Mouse (Mus musculus): ENCODE measurements at regions not wholly inside any gene's neighbourhood (a gene's known extent, or its start where the extent isn't known, plus 50 kb on each side); places are given as distances from the start of the nearest gene placed in this dataset.

DNA sequence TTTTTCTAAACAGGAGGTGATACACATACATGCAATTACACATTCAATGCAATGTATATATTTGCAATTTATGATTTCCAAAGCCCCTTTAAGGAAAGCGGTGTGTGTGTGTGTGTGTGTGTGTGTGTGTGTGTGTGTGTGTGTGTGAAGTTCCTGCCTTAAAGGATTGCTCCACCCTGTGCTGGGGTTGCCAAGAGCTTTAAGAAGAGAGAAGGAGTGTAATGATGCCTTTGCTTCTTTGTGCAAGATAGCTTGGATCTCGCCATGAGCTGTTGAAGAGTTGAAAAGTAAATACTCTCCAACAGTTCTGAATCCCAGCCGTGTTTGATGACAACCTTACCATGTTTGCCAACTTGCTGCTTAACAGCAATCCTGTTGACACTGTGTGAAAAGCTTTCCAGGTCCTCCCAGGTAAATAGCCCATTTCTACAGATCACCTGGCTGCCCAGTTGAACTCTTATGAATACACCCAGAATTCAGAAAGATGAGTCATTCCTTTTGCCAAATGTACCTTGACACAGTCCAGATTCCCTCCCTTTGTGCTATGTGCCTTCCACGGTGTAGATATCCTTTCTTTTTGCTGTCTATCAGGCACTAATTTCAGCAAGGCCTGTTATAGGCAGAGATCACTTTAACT is 216.3 kb downstream of the Ikzf2 start:
- WGBS: 88% methylated on average over 4 of the region's 4 CpGs
- Histone ChIP-seq H3K9ac (no peak overlapping the region), H3K4me1 (peaks cover 6% of the 10 kb centered on the region; the same call in 1 of the 2 replicates), H3K27me3 (no peaks in the 10 kb centered on the region), H3K36me3 (replicated peaks) (no peaks in the 10 kb centered on the region), H3K4me3 (replicated peaks) (no peak overlapping the region), H3K27ac (no peak overlapping the region), H3K4me2 (no peak overlapping the region), H3K9me3 (no peaks in the 10 kb centered on the region)
- ATAC-seq (ENCODE audit: low FRiP score): no peak

GRCm38 (mm10) chr1:69469158-69469901 is 217.7 kb downstream of the Ikzf2 start:
- Histone ChIP-seq H3K9ac (no peak overlapping the region), H3K4me2 (no peak overlapping the region), H3K27ac (no peak overlapping the region), H3K9me3 (no peaks in the 10 kb centered on the region), H3K27me3 (no peaks in the 10 kb centered on the region), H3K4me3 (replicated peaks) (no peak overlapping the region), H3K4me1 (peaks cover 6% of the 10 kb centered on the region; the same call in 1 of the 2 replicates), H3K36me3 (replicated peaks) (no peaks in the 10 kb centered on the region)
- 92% methylated on average over 8 of the region's 8 CpGs for WGBS
- ATAC-seq (ENCODE audit: low FRiP score): no peak

DNA sequence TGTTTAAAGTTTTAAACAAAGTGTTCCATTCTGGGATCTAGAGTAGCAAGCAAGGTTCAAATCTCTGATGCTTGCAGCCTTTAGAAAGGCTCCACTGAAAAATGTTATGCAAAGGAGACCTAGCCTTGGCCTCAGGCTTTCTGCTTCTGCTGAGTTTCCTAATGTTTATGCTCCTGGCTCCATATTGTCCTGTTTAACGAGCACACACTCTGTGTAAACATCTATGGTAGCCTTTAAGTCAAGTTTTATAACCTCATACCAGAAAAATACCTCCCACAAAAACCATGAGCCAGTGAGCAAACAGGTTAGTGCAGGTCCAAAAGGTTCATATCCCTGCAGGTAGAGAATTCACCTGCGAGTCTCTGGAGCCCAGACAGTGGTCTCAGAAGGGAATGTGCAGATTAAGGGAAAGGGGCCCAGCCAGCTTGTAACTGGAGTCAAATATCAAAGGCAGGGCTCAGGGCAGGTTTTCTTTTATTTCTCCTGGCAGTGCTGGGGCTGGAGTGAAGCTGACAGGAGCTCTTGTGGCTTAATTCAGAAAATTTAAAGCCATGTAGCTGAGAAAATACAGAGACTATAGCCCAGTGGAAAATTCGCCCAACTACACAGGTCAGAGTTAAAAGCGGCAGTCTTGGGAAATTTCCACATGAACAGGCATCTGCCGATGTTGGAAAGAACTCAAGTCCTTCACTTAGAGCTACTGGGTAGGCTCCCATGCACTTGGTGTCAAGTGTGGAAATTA is 220.3 kb downstream of the Ikzf2 start:
- no peaks in the 10 kb centered on the region for H3K9me3 ChIP-seq
- ATAC-seq (ENCODE audit: low FRiP score): no peak

DNA sequence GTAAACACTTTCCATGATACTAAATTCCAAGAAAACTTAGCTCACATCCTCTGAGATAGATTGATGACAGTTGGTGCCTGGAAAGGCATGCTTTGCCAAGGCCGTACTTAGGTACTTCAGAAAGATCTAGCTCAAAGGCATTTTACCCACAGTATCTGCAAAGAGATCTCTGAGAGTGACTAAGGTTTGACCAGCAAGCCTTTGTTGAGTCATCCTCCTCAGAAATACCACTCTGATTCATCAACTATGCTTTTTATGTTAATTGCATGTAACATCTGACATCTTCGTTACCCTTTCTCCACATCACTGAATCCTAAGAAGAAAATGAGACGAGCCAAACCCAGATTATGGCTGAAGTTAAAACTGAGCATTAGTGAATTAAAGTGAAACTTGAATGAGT is 225.9 kb downstream of the Ikzf2 start:
- H3K4me2 ChIP-seq: no peak overlapping the region
- no peak overlapping the region for H3K4me3 ChIP-seq (replicated peaks)
- no peaks in the 10 kb centered on the region for H3K4me1 ChIP-seq
- 80% methylated on average over 3 of the region's 3 CpGs for WGBS
- no peaks in the 10 kb centered on the region for H3K27me3 ChIP-seq
- H3K9ac ChIP-seq: no peak overlapping the region
- no peaks in the 10 kb centered on the region for H3K9me3 ChIP-seq
- H3K36me3 ChIP-seq (replicated peaks): no peaks in the 10 kb centered on the region
- H3K27ac ChIP-seq: no peak overlapping the region
- ATAC-seq (ENCODE audit: low FRiP score): no peak

More for the DNA sequence above, 220.3 kb downstream of the Ikzf2 start:
- H3K27ac ChIP-seq: no peak overlapping the region
- no peaks in the 10 kb centered on the region for H3K36me3 ChIP-seq (replicated peaks)
- H3K9ac ChIP-seq: no peak overlapping the region
- 12% methylated on average over 5 of the region's 5 CpGs for WGBS
- H3K27me3 ChIP-seq: no peaks in the 10 kb centered on the region
- H3K4me3 ChIP-seq (replicated peaks): no peak overlapping the region
- peaks cover 6% of the 10 kb centered on the region; the same call in 1 of the 2 replicates for H3K4me1 ChIP-seq
- no peak overlapping the region for H3K4me2 ChIP-seq

DNA sequence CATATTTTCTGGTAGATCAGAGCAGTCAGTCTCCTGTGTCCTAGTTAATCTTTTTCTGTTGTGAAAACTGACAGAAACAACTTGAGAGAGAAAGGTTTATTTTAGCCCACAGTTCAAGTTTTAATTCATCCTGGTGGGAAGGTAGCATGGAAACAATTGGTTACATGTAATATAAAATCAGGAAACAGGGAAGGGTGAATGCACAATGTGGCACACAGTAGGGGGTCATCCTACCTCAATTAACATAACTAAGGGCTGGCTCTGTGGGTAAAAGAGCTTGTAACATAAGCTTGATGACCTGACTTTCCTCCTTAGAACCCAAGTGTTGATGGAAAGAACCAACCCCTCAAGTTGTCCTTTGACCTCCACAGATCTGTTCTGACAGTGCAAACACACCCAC is 227.1 kb downstream of the Ikzf2 start:
- Histone ChIP-seq H3K9me3 (no peaks in the 10 kb centered on the region), H3K27ac (no peak overlapping the region), H3K4me1 (no peaks in the 10 kb centered on the region), H3K9ac (no peak overlapping the region), H3K27me3 (no peaks in the 10 kb centered on the region), H3K36me3 (replicated peaks) (no peaks in the 10 kb centered on the region), H3K4me2 (no peak overlapping the region), H3K4me3 (replicated peaks) (no peak overlapping the region)
- no peak for ATAC-seq (ENCODE audit: low FRiP score)

DNA sequence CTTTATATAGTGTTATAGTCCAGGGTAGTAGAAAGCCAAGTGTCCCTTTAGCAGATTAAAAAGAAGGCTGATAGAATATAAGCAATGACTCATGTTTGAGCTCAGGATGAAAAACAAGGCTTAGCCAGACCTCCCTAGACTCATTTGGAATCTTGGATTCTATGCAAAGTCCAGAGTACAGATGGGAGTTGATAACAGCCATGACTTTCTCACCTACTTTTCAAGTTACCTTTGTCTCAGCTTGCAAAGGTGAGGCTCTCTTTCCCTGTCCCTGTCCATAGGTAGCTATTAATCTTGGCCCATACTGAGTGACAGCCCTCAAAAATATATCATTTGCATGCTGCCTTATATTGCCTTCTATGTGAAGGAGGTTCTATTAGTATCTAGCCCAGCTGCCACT is 229.6 kb downstream of the Ikzf2 start:
- no peak overlapping the region for H3K4me2 ChIP-seq
- no peaks in the 10 kb centered on the region for H3K9me3 ChIP-seq
- ATAC-seq (ENCODE audit: low FRiP score): no peak
- H3K27me3 ChIP-seq: no peaks in the 10 kb centered on the region
- H3K27ac ChIP-seq: no peak overlapping the region
- no peaks in the 10 kb centered on the region for H3K36me3 ChIP-seq (replicated peaks)
- H3K4me1 ChIP-seq: no peaks in the 10 kb centered on the region
- H3K4me3 ChIP-seq (replicated peaks): no peak overlapping the region
- H3K9ac ChIP-seq: no peak overlapping the region

DNA sequence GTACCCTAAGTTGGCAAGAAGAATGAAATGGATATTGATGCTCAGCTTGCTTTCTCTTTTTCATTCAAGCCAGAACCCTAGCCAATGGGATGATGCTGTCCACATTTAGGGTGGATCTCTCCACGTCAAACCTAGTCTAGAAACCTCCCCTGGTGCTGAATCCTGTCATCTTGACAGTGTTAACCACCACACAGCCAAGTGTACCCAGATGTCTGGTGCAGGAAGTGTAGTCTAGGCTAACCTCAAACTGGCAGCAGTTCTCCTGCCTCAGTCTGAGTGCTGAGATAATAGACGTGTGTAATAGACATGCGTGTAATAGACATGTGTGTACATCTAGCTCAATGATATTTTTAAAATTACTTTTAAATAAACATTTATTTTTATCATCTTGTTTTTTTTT is 233.1 kb downstream of the Ikzf2 start:
- no peaks in the 10 kb centered on the region for H3K4me1 ChIP-seq
- no peak overlapping the region for H3K4me3 ChIP-seq (replicated peaks)
- H3K9me3 ChIP-seq: no peaks in the 10 kb centered on the region
- H3K9ac ChIP-seq: no peak overlapping the region
- no peak overlapping the region for H3K27ac ChIP-seq
- WGBS: 84% methylated on average over 3 of the region's 3 CpGs
- H3K36me3 ChIP-seq (replicated peaks): no peaks in the 10 kb centered on the region
- no peak overlapping the region for H3K4me2 ChIP-seq
- no peak for ATAC-seq (ENCODE audit: low FRiP score)
- H3K27me3 ChIP-seq: no peaks in the 10 kb centered on the region

DNA sequence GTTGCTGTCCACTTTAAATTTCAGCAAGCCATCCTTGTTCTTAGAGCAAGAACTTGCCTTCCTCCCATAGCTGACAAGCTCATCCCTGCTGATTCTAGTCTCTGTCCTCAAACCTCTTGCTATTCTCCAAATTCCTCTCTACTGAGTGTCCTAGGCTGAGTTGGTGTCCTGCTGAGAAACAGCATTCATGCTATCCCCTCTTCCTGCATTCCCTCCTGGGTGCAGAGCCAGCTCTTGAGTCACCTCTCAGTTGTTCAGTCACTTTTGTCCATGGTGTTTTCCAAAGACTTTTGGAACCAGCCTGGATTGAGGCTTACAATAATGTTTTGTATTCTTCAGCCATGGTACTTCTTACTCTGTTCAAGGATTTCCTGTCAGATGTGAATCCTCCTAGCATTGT is 234.1 kb downstream of the Ikzf2 start:
- Histone ChIP-seq H3K36me3 (replicated peaks) (no peaks in the 10 kb centered on the region), H3K4me3 (replicated peaks) (no peak overlapping the region), H3K27me3 (no peaks in the 10 kb centered on the region), H3K4me2 (no peak overlapping the region), H3K9me3 (no peaks in the 10 kb centered on the region), H3K4me1 (no peaks in the 10 kb centered on the region), H3K9ac (no peak overlapping the region), H3K27ac (no peak overlapping the region)
- ATAC-seq (ENCODE audit: low FRiP score): no peak

GRCm38 (mm10) chr1:69450455-69450854 is 236.6 kb downstream of the Ikzf2 start:
- Histone ChIP-seq H3K27me3 (no peaks in the 10 kb centered on the region), H3K4me2 (no peak overlapping the region), H3K9me3 (no peaks in the 10 kb centered on the region), H3K4me1 (no peaks in the 10 kb centered on the region), H3K9ac (no peak overlapping the region), H3K27ac (no peak overlapping the region), H3K36me3 (replicated peaks) (no peaks in the 10 kb centered on the region), H3K4me3 (replicated peaks) (no peak overlapping the region)
- no peak for ATAC-seq (ENCODE audit: low FRiP score)
- 65% methylated on average over 2 of the region's 2 CpGs for WGBS

- Histone ChIP-seq H3K9me3 (no peaks in the 10 kb centered on the region), H3K4me2 (no peak overlapping the region), H3K4me1 (peaks cover 3% of the 10 kb centered on the region; the same call in 1 of the 2 replicates), H3K27ac (no peak overlapping the region), H3K36me3 (replicated peaks) (no peaks in the 10 kb centered on the region), H3K9ac (no peak overlapping the region), H3K4me3 (replicated peaks) (no peak overlapping the region), H3K27me3 (no peaks in the 10 kb centered on the region)
- WGBS: 70% methylated on average over 5 of the region's 5 CpGs
- ATAC-seq (ENCODE audit: low FRiP score): no peak
Measured at GRCm38 (mm10) chr1:69447276-69447675, 239.8 kb downstream of the Ikzf2 start.

- no peaks in the 10 kb centered on the region for H3K9me3 ChIP-seq
- H3K4me2 ChIP-seq: no peak overlapping the region
- 67% methylated on average over 4 of the region's 4 CpGs for WGBS
- ATAC-seq (ENCODE audit: low FRiP score): no peak
- peaks cover 3% of the 10 kb centered on the region; the same call in 1 of the 2 replicates for H3K4me1 ChIP-seq
- H3K27me3 ChIP-seq: no peaks in the 10 kb centered on the region
- no peak overlapping the region for H3K4me3 ChIP-seq (replicated peaks)
- H3K36me3 ChIP-seq (replicated peaks): no peaks in the 10 kb centered on the region
- no peak overlapping the region for H3K9ac ChIP-seq
- no peak overlapping the region for H3K27ac ChIP-seq
Measured at GRCm38 (mm10) chr1:69444722-69445121, 242.3 kb downstream of the Ikzf2 start.

DNA sequence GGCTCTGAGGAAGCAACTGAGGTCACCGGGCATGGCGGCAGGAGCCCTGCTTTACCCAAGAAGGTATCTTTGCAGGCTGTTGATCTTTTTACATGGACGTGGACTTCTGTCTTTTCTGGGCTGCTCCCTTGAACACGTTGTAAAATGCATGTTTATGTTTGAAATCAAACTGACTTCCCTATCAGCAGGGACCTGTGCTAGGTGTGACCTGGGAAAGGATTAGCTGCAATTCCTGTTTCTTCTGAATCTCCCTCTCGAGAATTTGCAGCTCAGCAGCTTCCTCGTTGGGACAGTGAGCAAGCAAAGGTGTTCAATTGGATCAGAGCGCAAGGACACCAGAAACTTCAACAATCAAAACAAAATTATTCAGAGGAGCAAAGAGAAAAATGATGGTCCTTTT is 243.6 kb downstream of the Ikzf2 start:
- Histone ChIP-seq H3K4me1 (peaks cover 3% of the 10 kb centered on the region; the same call in 1 of the 2 replicates), H3K4me2 (no peak overlapping the region), H3K4me3 (replicated peaks) (no peak overlapping the region), H3K9me3 (no peaks in the 10 kb centered on the region), H3K36me3 (replicated peaks) (no peaks in the 10 kb centered on the region), H3K9ac (no peak overlapping the region), H3K27me3 (no peaks in the 10 kb centered on the region), H3K27ac (no peak overlapping the region)
- 72% methylated on average over 7 of the region's 7 CpGs for WGBS
- ATAC-seq (ENCODE audit: low FRiP score): no peak
